Mouse (Mus musculus) myocyte (in vitro differentiated cells): ENCODE results near the gene Nsmce1. TPM values are rescaled to one million over a fixed set of nuclear protein-coding genes. Genes with fewer than 3 reads are reported as not detected.
A peak's percentile ranks its signal among the peaks of the same experiment; 100 is the strongest.

Experiments
- H3K27me3 ChIP-seq: one replicate; pipeline ENCODE4 v1.6.1; 2011; ENCODE audit not compliant: control insufficient read depth, insufficient read depth, insufficient read length
- H3K36me3 ChIP-seq: one replicate; pipeline ENCODE4 v1.6.1; 2011; ENCODE audit not compliant: control insufficient read depth, insufficient read depth
- H3K4me2 ChIP-seq: one replicate; pipeline ENCODE4 v1.6.1; 2011; ENCODE audit warnings: low read depth, control low read depth
- H3K4me3 ChIP-seq: one replicate; pipeline ENCODE4 v1.5.1; 2011; ENCODE audit warnings: mild to moderate bottlenecking, control low read depth, moderate library complexity
- H3K79me2 ChIP-seq: one replicate; pipeline ENCODE4 v1.6.1; 2011; ENCODE audit not compliant: control insufficient read depth, insufficient read depth
- H3ac ChIP-seq: one replicate; pipeline ENCODE4 v1.6.1; 2011; ENCODE audit not compliant: control insufficient read depth, insufficient read length
- CEBPB ChIP-seq: IDR thresholded peaks from 2 replicates; pipeline ENCODE4 v1.6.1; 2011; ENCODE audit warnings: mild to moderate bottlenecking, moderate library complexity; ENCODE audit not compliant: poor library complexity, insufficient read depth, severe bottlenecking
- E2F4 ChIP-seq: IDR thresholded peaks from one replicate; pipeline ENCODE4 v1.6.1; 2011; ENCODE audit warnings: mild to moderate bottlenecking, control low read depth, moderate library complexity; ENCODE audit not compliant: insufficient read depth
- MAX ChIP-seq: IDR thresholded peaks from one replicate; pipeline ENCODE4 v1.6.1; 2011; ENCODE audit warnings: low read depth, mild to moderate bottlenecking, control low read depth
- MYOD1 ChIP-seq, 3 experiments: IDR thresholded peaks; one replicate each; pipeline ENCODE4 v1.6.1; 2011; ENCODE audit warnings: control low read depth in 2 of 3, low read depth in 2 of 3, mild to moderate bottlenecking in 2 of 3, moderate library complexity in 1 of 3; ENCODE audit not compliant: insufficient read length in 2 of 3, control insufficient read depth in 1 of 3
- MYOG ChIP-seq, 3 experiments: IDR thresholded peaks; one replicate each; pipeline ENCODE4 v1.6.1; 2011; ENCODE audit warnings: control low read depth in 2 of 3, low read depth in 2 of 3, mild to moderate bottlenecking in 2 of 3; ENCODE audit not compliant: insufficient read length in 2 of 3, control insufficient read depth in 1 of 3, insufficient read depth in 1 of 3
- POLR2A ChIP-seq: IDR thresholded peaks from one replicate; pipeline ENCODE4 v1.6.1; 2011; ENCODE audit warnings: low read depth, mild to moderate bottlenecking, control low read depth, moderate library complexity; ENCODE audit not compliant: insufficient read length
- POLR2AphosphoS2 ChIP-seq: IDR thresholded peaks from one replicate; pipeline ENCODE4 v1.6.1; 2011; ENCODE audit warnings: low read depth, control low read depth; ENCODE audit not compliant: insufficient read length
- REST ChIP-seq: IDR thresholded peaks from one replicate; pipeline ENCODE4 v1.6.1; 2011; ENCODE audit warnings: mild to moderate bottlenecking, control low read depth, moderate library complexity; ENCODE audit not compliant: insufficient read depth, insufficient read length
- SRF ChIP-seq: IDR thresholded peaks from one replicate; pipeline ENCODE4 v1.6.1; 2011; ENCODE audit warnings: low read depth; ENCODE audit not compliant: control insufficient read depth, insufficient read length
- TCF12 ChIP-seq: IDR thresholded peaks from one replicate; pipeline ENCODE4 v1.6.1; 2011; ENCODE audit warnings: mild to moderate bottlenecking, control low read depth; ENCODE audit not compliant: poor library complexity, insufficient read depth, severe bottlenecking
- TCF3 ChIP-seq: IDR thresholded peaks from one replicate; pipeline ENCODE4 v1.6.1; 2011; ENCODE audit warnings: low read depth, control low read depth; ENCODE audit not compliant: insufficient read length
- USF1 ChIP-seq: IDR thresholded peaks from one replicate; pipeline ENCODE4 v1.6.1; 2011; ENCODE audit warnings: low read depth, mild to moderate bottlenecking, control low read depth, moderate library complexity
- polyA plus RNA-seq: library from polyadenylated mRNA; unstranded; fragments of >200 nt; fragmentation: generic; extraction: Trizol; gene quantifications from one replicate; pipeline ENCODE4 v1.2.1, GENCODE M21; 2012; ENCODE audit warnings: missing spikeins

The Nsmce1 gene
- polyA plus RNA-seq, 1 experiment, result 78.3 TPM

DNA sequence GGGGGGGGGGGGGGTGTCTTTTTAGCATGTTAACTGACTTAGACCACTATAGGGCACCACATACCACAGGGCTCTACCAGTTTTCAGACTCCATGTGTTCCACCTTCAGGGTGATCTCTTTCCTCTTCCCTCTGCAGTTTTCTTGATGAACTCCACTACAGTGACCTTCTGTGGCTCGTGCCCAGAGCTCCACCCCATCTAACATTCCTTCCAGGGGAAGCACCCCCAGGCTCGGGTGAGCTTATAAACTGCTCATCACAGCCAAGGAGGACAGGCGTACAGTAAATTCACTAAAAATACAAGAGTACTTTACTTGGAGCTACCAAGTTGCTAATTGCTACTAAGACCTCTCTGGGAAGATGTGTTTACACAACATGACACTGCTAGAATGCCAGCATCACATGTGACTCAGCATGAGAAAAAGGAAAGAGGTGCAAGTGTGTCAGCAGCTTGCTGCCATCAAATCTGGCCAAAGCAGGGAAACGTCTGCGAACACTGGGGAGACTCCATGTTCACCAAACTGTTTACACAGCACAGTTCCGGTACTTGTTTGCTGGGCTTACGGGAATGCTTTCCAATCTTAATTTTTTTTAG is 12.9 kb downstream of the Nsmce1 start:
- H3K4me2 ChIP-seq, result no peak overlapping the region
- TF ChIP-seq MAX (no peak), E2F4 (no peak), SRF (no peak), MYOD1 (IDR thresholded peaks at IDR 0.05; ENCODE audit: control insufficient read depth in 1 of 3, insufficient read length in 2 of 3, low read depth in 2 of 3) (no peak), TCF12 (no peak), TCF3 (no peak), POLR2A (no peak), CEBPB (no peak), REST (no peak)
- H3ac ChIP-seq, result no peak overlapping the region
- H3K36me3 ChIP-seq, result peaks cover 3% of the 10 kb centered on the region
- no peaks in the 10 kb centered on the region for H3K79me2 ChIP-seq
- H3K27me3 ChIP-seq, result no peaks in the 10 kb centered on the region
- H3K4me3 ChIP-seq, result no peak overlapping the region

DNA sequence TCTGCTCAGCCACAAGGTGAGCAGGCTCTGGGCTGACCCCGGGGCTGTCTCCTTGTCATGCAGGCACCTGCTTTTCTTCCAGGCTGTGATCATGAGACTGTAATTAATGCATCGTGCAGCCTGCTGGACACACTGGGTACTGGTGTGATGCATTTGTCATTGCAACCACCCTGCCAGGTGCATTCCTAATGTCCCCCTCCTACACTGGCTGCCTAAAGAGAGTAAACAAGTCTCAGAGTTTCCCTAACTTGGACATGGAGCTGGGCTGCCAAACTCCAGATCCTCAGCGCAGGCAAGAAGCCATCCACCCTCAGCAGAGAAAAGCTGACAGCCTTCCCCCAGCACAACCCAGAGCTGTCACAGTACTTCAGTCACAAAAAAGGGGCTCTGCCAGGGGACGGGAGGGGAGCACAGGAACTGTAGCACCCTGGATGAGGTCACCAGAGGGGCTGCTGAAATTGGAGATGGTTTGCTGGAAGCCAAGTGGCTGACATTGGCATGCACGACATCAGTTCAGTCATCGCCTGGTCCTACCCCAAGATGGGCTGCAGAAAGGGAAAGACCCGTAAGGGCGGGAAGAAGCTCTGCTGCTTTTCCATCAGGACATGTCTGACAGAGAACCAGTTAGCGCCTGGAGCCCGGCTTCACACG is 15.7 kb downstream of the Nsmce1 start:
- Histone ChIP-seq H3K27me3 (no peaks in the 10 kb centered on the region), H3K36me3 (peaks cover 3% of the 10 kb centered on the region), H3K4me2 (no peak overlapping the region), H3K79me2 (no peaks in the 10 kb centered on the region), H3ac (no peak overlapping the region), H3K4me3 (no peak overlapping the region)
- TF ChIP-seq TCF3 (no peak), CEBPB (no peak), MAX (no peak), TCF12 (no peak), MYOG (IDR thresholded peaks at IDR 0.05; ENCODE audit: control insufficient read depth in 1 of 3, insufficient read depth in 1 of 3, insufficient read length in 2 of 3, low read depth in 2 of 3) (no peak), REST (no peak), USF1 (no peak), POLR2A (no peak)

DNA sequence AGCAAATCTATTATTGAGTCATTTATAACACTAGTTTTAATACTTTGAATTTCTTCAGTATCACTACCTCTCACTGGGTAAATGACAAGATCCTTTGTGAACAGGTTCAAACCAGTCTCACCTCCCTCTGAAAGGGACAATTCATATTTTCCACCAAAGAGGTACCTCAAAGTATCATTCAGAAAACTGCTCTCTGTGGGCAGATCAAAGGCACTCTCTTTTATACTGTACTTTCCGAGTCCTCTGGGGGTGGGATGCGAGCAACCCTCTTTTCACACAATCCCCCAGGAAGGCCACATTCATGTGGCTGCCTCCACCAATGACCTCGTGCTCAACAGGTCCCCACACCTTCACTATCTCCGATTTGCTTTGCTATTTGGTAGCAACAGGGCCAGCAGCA is 16.9 kb downstream of the Nsmce1 start:
- Histone ChIP-seq H3K4me3 (no peak overlapping the region), H3K4me2 (no peak overlapping the region), H3K79me2 (no peaks in the 10 kb centered on the region), H3K36me3 (no peaks in the 10 kb centered on the region), H3ac (no peak overlapping the region), H3K27me3 (no peaks in the 10 kb centered on the region)
- TF ChIP-seq REST (no peak), POLR2AphosphoS2 (no peak), SRF (no peak), USF1 (no peak), CEBPB (no peak), MYOD1 (IDR thresholded peaks at IDR 0.05; ENCODE audit: control insufficient read depth in 1 of 3, insufficient read length in 2 of 3, low read depth in 2 of 3) (no peak), MYOG (IDR thresholded peaks at IDR 0.05; ENCODE audit: control insufficient read depth in 1 of 3, insufficient read depth in 1 of 3, insufficient read length in 2 of 3, low read depth in 2 of 3) (no peak), E2F4 (no peak), TCF3 (no peak), MAX (no peak), TCF12 (no peak), POLR2A (no peak)

DNA sequence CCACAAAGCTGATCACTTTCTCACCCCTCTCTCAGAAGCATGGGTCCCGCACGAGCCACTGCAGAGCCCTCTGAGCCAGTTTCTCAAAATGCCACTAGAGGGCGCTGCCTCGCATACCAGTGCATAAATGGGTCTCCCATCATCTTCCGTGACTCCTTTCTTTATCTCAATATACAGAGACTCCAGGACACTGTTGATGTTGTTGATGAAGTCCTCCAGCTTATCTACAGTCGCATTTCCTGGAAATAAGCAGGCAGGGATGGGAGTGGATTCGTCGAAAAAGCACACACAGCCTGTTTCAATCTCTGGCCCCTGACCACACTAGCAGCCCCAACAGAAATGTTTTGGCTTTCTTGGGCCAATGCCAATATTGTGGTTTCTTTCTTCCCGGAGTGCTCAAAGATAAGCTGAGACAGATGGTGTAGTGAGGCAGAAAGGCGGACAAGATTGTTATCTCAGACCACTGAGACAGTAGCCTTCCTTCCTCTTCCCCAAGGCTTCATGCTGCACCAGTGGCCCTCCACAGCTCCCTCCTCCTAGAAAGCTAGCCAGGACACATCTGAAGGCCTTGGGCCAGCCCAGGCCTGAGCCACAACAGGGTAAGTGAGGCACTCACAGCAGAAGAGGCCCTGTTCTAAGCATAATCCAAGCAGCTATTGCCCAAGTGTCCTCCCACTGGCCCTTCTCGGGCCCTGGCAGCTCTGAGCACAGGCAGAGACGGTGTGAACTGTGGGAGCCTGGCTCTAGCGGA is 19.2 kb downstream of the Nsmce1 start:
- H3K27me3 ChIP-seq, result no peaks in the 10 kb centered on the region
- TF ChIP-seq MYOG (IDR thresholded peaks at IDR 0.05; ENCODE audit: control insufficient read depth in 1 of 3, insufficient read depth in 1 of 3, insufficient read length in 2 of 3, low read depth in 2 of 3), result peak in 1 of 3 experiments; percentile 16
- TF ChIP-seq POLR2AphosphoS2, result no peak
- peak in 2 of 3 experiments; percentile 59 to 62 for TF ChIP-seq MYOD1 (IDR thresholded peaks at IDR 0.05; ENCODE audit: control insufficient read depth in 1 of 3, insufficient read length in 2 of 3, low read depth in 2 of 3)
- TF ChIP-seq USF1, result no peak
- no peak for TF ChIP-seq E2F4
- no peak for TF ChIP-seq TCF12
- no peak for TF ChIP-seq REST
- no peak overlapping the region for H3K4me3 ChIP-seq
- H3K79me2 ChIP-seq, result no peaks in the 10 kb centered on the region
- no peak overlapping the region for H3ac ChIP-seq
- H3K36me3 ChIP-seq, result peaks cover 5% of the 10 kb centered on the region
- peak overlapping the region; percentile 65 for H3K4me2 ChIP-seq
